Mouse (Mus musculus) neural tube, embryonic 13.5 days (tissue): ENCODE data around the gene Kcna7. TPM values are rescaled to one million over a fixed set of nuclear protein-coding genes. Genes with fewer than 3 reads are reported as not detected.

Experiments
- ATAC-seq: fragments of 200-750 bp; cut with Nextera tagmentation; 2 replicates; pipeline ENCODE4 v1.8.0; 2017; ENCODE audit warnings: low read depth, mild to moderate bottlenecking, moderate TSS enrichment, moderate library complexity
- H3K27ac ChIP-seq: fragments of 300-500 bp; sonication (generic); replicated peaks from 2 replicates; pipeline ENCODE4 v1.5.1; 2015; ENCODE audit warnings: moderate library complexity, mild to moderate bottlenecking, inconsistent platforms
- H3K27me3 ChIP-seq: fragments of 300-500 bp; sonication (generic); 2 replicates; pipeline ENCODE4 v1.6.1; 2015; ENCODE audit warnings: mild to moderate bottlenecking, inconsistent platforms
- H3K36me3 ChIP-seq: fragments of 300-500 bp; sonication (generic); 2 replicates; pipeline ENCODE4 v1.6.1; 2015; ENCODE audit warnings: mild to moderate bottlenecking, inconsistent platforms
- H3K4me1 ChIP-seq: fragments of 300-500 bp; sonication (generic); replicated peaks from 2 replicates; pipeline ENCODE4 v1.6.1; 2015; ENCODE audit warnings: inconsistent platforms
- H3K4me2 ChIP-seq: fragments of 300-500 bp; sonication (generic); 2 replicates; pipeline ENCODE4 v1.6.1; 2015; ENCODE audit warnings: inconsistent platforms, mild to moderate bottlenecking, moderate library complexity
- H3K4me3 ChIP-seq: fragments of 300-500 bp; sonication (generic); 2 replicates; pipeline ENCODE4 v1.5.1; 2015; ENCODE audit warnings: mild to moderate bottlenecking, inconsistent platforms
- H3K9ac ChIP-seq: fragments of 300-500 bp; sonication (generic); 2 replicates; pipeline ENCODE4 v1.6.1; 2015; ENCODE audit warnings: moderate library complexity, mild to moderate bottlenecking, inconsistent platforms
- H3K9me3 ChIP-seq: fragments of 300-500 bp; sonication (generic); 2 replicates; pipeline ENCODE4 v1.6.1; 2016; ENCODE audit warnings: inconsistent platforms
- WGBS: fragments of 180-500 bp; shearing (Covaris S2); methylation state at CpG from one replicate; pipeline ENCODE4 v1.1.7; 2015; 5-methylcytosine and 5-hydroxymethylcytosine counted together
- microRNA-seq: library from miRNA; unstranded; fragments of <30 nt; microRNA quantifications from one replicate; pipeline ENCODE4, GENCODE M21; 2016
- polyA plus RNA-seq: library from polyadenylated mRNA; unstranded; fragments of >200 nt; fragmentation: Nextera tagmentation; extraction: Ambion mirVana; gene quantifications from 2 replicates; pipeline ENCODE4 v1.2.1, GENCODE M21; 2015

Kcna7 gene
- polyA plus RNA-seq, 1 experiment from 2014 or later: not detected

DNA sequence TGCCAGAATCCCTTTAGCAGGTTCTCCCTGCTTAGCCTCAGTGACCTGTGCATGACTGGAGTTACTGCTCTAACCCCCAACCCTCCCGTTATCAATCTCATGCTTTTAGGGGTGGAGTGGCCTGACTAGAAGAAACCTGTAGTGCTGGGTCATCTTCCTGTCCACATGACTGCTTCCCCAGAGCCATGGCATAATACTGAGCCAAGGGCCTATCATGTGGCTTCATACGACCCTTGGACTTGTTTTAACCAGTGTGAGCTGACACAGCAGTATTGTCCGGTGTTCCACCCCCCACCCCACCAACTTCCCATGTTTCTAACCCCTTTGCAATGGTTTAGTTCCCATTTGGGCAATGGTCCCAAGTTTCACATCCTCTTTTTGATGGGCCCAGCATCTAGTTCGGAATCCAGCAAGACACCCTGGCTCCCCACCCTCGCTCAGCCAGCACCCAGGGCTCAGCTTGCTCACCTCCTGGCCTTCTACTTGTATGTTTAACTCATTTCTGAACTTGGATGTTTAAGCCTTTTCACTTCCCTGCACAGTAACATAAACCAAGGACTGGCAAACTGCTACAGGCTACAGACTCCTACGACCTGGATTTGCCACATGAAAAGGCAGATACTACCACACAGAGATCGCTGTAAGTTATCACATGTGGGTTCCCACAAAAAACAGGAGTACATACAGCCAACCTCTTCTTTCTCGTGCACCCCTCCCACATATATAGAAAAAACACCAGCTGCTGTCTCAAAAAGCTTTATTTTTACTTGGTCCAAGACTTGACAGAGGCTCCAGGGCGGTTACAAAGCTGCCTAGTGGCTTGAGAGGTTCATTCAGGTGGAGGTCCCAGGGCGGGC lies 52.0 kb downstream of the Kcna7 start:
- H3K9me3 ChIP-seq: no peaks in the 10 kb centered on the region
- peak overlapping the region; percentile 90 for H3K9ac ChIP-seq
- H3K27ac ChIP-seq: peak overlapping the region; percentile 97
- no peaks in the 10 kb centered on the region for H3K27me3 ChIP-seq
- peak overlapping the region; percentile 69 for H3K4me3 ChIP-seq
- no peak for ATAC-seq
- peaks cover 44% of the 10 kb centered on the region for H3K4me1 ChIP-seq
- WGBS: 74% methylated on average over 10 of the region's 10 CpGs
- peaks cover 63% of the 10 kb centered on the region for H3K36me3 ChIP-seq
- H3K4me2 ChIP-seq: peak overlapping the region; percentile 96

DNA sequence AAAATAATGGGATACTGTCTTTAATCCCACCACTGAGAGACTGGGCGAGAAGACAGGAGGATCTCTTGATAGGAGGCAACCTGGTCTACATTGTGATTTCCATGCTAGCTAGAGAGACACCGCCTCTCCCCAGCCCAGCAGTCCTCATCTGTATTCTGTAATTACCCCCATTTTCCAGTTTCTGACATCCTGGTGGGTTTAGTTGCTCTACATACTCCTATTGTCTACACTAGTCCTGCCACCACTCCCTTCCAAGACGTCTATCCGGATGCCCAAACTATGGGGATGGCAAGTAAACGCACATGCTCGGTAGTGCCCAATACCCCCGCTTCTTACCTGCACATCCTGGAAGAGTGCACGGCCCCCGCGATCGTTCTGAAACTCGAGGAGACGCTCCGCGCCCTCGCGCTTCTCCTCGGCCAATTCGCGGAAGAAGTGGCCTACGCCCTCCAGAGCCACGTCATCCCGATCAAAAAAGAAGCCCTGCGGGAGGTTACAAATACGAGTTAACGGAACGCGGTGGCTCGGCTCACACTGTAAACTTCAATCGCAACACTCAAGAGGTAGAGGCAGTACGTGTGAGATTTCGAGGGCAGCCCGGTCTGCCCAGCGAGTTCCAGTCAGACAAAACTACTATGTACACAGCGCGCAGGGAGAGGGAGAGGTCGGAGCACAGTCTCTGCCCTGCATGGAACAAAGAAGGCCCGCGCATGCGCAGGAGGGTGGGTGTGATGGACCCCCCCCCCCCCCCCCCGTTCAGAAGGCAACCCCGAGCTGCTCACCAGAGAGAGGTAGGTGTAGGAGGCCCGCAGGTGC lies 53.5 kb downstream of the Kcna7 start:
- Histone ChIP-seq H3K4me2 (peak overlapping the region; percentile 96), H3K27me3 (no peaks in the 10 kb centered on the region), H3K36me3 (peaks cover 67% of the 10 kb centered on the region), H3K4me3 (peak overlapping the region; percentile 69), H3K4me1 (peaks cover 46% of the 10 kb centered on the region), H3K9ac (peak overlapping the region; percentile 90), H3K27ac (peak overlapping the region; percentile 97), H3K9me3 (no peaks in the 10 kb centered on the region)
- WGBS: under 1% methylated on average over 43 of the region's 43 CpGs
- ATAC-seq: peak; percentile 84

Small RNA genes lying within 50 kb of the gene (microRNA-seq; reads per million reads assigned to microRNA genes)
- not detected for gene Gm22133

Other genes with a start within 250 kb of the Kcna7 start
- gene Slc17a7, start 241.7 kb upstream of the Kcna7 start, polyA plus RNA-seq: 0.78 and 0.83 TPM in 2 replicates
- not detected in 2 replicates for gene Gfy, start 226.1 kb upstream of the Kcna7 start, polyA plus RNA-seq
- gene Pth2, start 224.7 kb upstream of the Kcna7 start, polyA plus RNA-seq: not detected in 2 replicates
- 0.29 and 0.45 TPM in 2 replicates for gene Ccdc155, start 200.8 kb upstream of the Kcna7 start, polyA plus RNA-seq
- gene Dkkl1, start 193.5 kb upstream of the Kcna7 start, polyA plus RNA-seq: 14.6 and 19.8 TPM in 2 replicates
- gene Tead2, start 189.9 kb upstream of the Kcna7 start, polyA plus RNA-seq: 65.9 and 85.5 TPM in 2 replicates
- gene Cd37, start 166.5 kb upstream of the Kcna7 start, polyA plus RNA-seq: 1.5 and 1.8 TPM in 2 replicates
- gene Slc6a16, start 164.6 kb upstream of the Kcna7 start, polyA plus RNA-seq: 0.18 and 0.27 TPM in 2 replicates
- gene Slc6a21, start 128.1 kb upstream of the Kcna7 start, polyA plus RNA-seq: not detected in 2 replicates
- 7.1 and 7.2 TPM in 2 replicates for gene Trpm4, start 71.9 kb upstream of the Kcna7 start, polyA plus RNA-seq
- gene Hrc, start 70.4 kb upstream of the Kcna7 start, polyA plus RNA-seq: 0.55 and 0.74 TPM in 2 replicates
- 18.4 and 20.3 TPM in 2 replicates for gene Ppfia3, start 38.6 kb upstream of the Kcna7 start, polyA plus RNA-seq
- gene Lin7b, start 35.1 kb upstream of the Kcna7 start, polyA plus RNA-seq: 11.1 and 11.6 TPM in 2 replicates
- gene Snrnp70, start 9.9 kb upstream of the Kcna7 start, polyA plus RNA-seq: 186 and 225 TPM in 2 replicates
- gene Ntf5, start 8.0 kb downstream of the Kcna7 start, polyA plus RNA-seq: not detected in 2 replicates
- gene Lhb, start 15.2 kb downstream of the Kcna7 start, polyA plus RNA-seq: not detected in 2 replicates
- 21.5 and 25.9 TPM in 2 replicates for gene Gys1, start 29.2 kb downstream of the Kcna7 start, polyA plus RNA-seq
- gene Ruvbl2, start 32.4 kb downstream of the Kcna7 start, polyA plus RNA-seq: 89.7 and 111 TPM in 2 replicates
- 6,282 and 6,442 TPM in 2 replicates for gene Ftl1, start 54.2 kb downstream of the Kcna7 start, polyA plus RNA-seq
- gene Bax, start 61.2 kb downstream of the Kcna7 start, polyA plus RNA-seq: 184 and 237 TPM in 2 replicates
- gene Tulp2, start 76.2 kb downstream of the Kcna7 start, polyA plus RNA-seq: 0.13 and 0.29 TPM in 2 replicates
- not detected in 2 replicates for gene Gm45808, start 81.2 kb downstream of the Kcna7 start, polyA plus RNA-seq
- gene Dhdh, start 83.2 kb downstream of the Kcna7 start, polyA plus RNA-seq: 3.2 and 3.4 TPM in 2 replicates
- 116 and 121 TPM in 2 replicates for gene Nucb1, start 104.8 kb downstream of the Kcna7 start, polyA plus RNA-seq
- 17.2 and 20.9 TPM in 2 replicates for gene Ppp1r15a, start 120.6 kb downstream of the Kcna7 start, polyA plus RNA-seq
- 4.1 and 7.9 TPM in 2 replicates for gene Plekha4, start 120.7 kb downstream of the Kcna7 start, polyA plus RNA-seq
- 0.52 and 1.7 TPM in 2 replicates for gene Hsd17b14, start 149.2 kb downstream of the Kcna7 start, polyA plus RNA-seq
- gene Bcat2, start 164.5 kb downstream of the Kcna7 start, polyA plus RNA-seq: 24.0 and 24.1 TPM in 2 replicates
- not detected in 2 replicates for gene Fgf21, start 209.8 kb downstream of the Kcna7 start, polyA plus RNA-seq
- not detected in 2 replicates for gene Fut1, start 211.6 kb downstream of the Kcna7 start, polyA plus RNA-seq
- 0.10 TPM in 1 of 2 replicates, not detected in the other for gene Izumo1, start 216.2 kb downstream of the Kcna7 start, polyA plus RNA-seq
- gene Rasip1, start 221.8 kb downstream of the Kcna7 start, polyA plus RNA-seq: 13.1 TPM in 2 replicates
- gene Mamstr, start 234.3 kb downstream of the Kcna7 start, polyA plus RNA-seq: 3.1 and 3.4 TPM in 2 replicates